Mouse (Mus musculus): Measurements from ENCODE around the gene Txnl4b. TPM values are rescaled to one million over a fixed set of nuclear protein-coding genes. Genes with fewer than 3 reads are reported as not detected.
A peak's percentile ranks its signal among the peaks of the same experiment; 100 is the strongest.

Txnl4b gene
- polyA plus RNA-seq, 1 experiment from 2014 or later, result 16.3 TPM

GRCm38 (mm10) chr8:109576311-109576710 is 10.6 kb downstream of the Txnl4b start:
- no peak overlapping the region for H3K9ac ChIP-seq (ENCODE audit: low read length)
- no peak for DNase-seq (ENCODE audit: low spot score)
- H3K27me3 ChIP-seq (ENCODE audit: control insufficient read depth, insufficient read depth, low read length), result no peaks in the 10 kb centered on the region
- H3K4me3 ChIP-seq (ENCODE audit: low read depth, low read length), result no peak overlapping the region
- 66% methylated on average over 4 of the region's 4 CpGs for WGBS
- no peaks in the 10 kb centered on the region for H3K9me3 ChIP-seq (ENCODE audit: control insufficient read depth, low read length)
- no peaks in the 10 kb centered on the region for H3K4me1 ChIP-seq (replicated peaks; ENCODE audit: control insufficient read depth, insufficient read depth)
- no peak overlapping the region for H3K4me2 ChIP-seq (replicated peaks; ENCODE audit: low read depth)
- no peak for ATAC-seq (ENCODE audit: low FRiP score, low TSS enrichment)
- H3K36me3 ChIP-seq (ENCODE audit: control insufficient read depth, insufficient read depth, low read length), result no peaks in the 10 kb centered on the region; the same call in 1 of the 2 replicates
- H3K27ac ChIP-seq (replicated peaks), result no peak overlapping the region
- TF ChIP-seq EP300 (optimal IDR thresholded peaks at IDR 0.05), result no peak
- TF ChIP-seq CTCF (IDR thresholded peaks at IDR 0.05; ENCODE audit: low read depth), result no peak

- H3K9me3 ChIP-seq (ENCODE audit: control insufficient read depth, low read length), result no peaks in the 10 kb centered on the region
- no peak for TF ChIP-seq CTCF (IDR thresholded peaks at IDR 0.05; ENCODE audit: low read depth)
- 41% methylated on average over 8 of the region's 8 CpGs for WGBS
- H3K4me1 ChIP-seq (replicated peaks; ENCODE audit: control insufficient read depth, insufficient read depth), result no peaks in the 10 kb centered on the region
- no peak within 1 kb of the TSS for H3K4me2 ChIP-seq (replicated peaks; ENCODE audit: low read depth)
- ATAC-seq (ENCODE audit: low FRiP score, low TSS enrichment) (0 out of 2 replicates have a peak, but pooled peaks have one; percentile 26), DNase-seq (ENCODE audit: low spot score) (no peak)
- H3K27ac ChIP-seq (replicated peaks), result no peak within 1 kb of the TSS
- no peaks in the 10 kb centered on the region for H3K36me3 ChIP-seq (ENCODE audit: control insufficient read depth, insufficient read depth, low read length)
- no peaks in the 10 kb centered on the region for H3K27me3 ChIP-seq (ENCODE audit: control insufficient read depth, insufficient read depth, low read length)
- no peak within 1 kb of the TSS for H3K4me3 ChIP-seq (ENCODE audit: low read depth, low read length)
- H3K9ac ChIP-seq (ENCODE audit: low read length), result no peak within 1 kb of the TSS
Measured at GRCm38 (mm10) chr8:109578900-109579301, 13.2 kb downstream of the Txnl4b start, which contains the start of gene Hp. Gene Hp, minus strand, starts transcription at chr8:109579172.

- 79% methylated on average over 4 of the region's 4 CpGs for WGBS
- Histone ChIP-seq H3K9ac (ENCODE audit: low read length) (no peak overlapping the region), H3K36me3 (ENCODE audit: control insufficient read depth, insufficient read depth, low read length) (no peaks in the 10 kb centered on the region), H3K4me3 (ENCODE audit: low read depth, low read length) (no peak overlapping the region), H3K4me1 (replicated peaks; ENCODE audit: control insufficient read depth, insufficient read depth) (no peaks in the 10 kb centered on the region), H3K4me2 (replicated peaks; ENCODE audit: low read depth) (no peak overlapping the region), H3K27me3 (ENCODE audit: control insufficient read depth, insufficient read depth, low read length) (no peaks in the 10 kb centered on the region), H3K27ac (replicated peaks) (no peak overlapping the region), H3K9me3 (ENCODE audit: control insufficient read depth, low read length) (no peaks in the 10 kb centered on the region)
- ATAC-seq (ENCODE audit: low FRiP score, low TSS enrichment), result no peak
- TF ChIP-seq EP300 (optimal IDR thresholded peaks at IDR 0.05) (no peak), CTCF (IDR thresholded peaks at IDR 0.05; ENCODE audit: low read depth) (no peak)
- DNase-seq (ENCODE audit: low spot score), result no peak
Measured at GRCm38 (mm10) chr8:109584293-109584692, 18.6 kb downstream of the Txnl4b start.

- Histone ChIP-seq H3K4me1 (replicated peaks; ENCODE audit: control insufficient read depth, insufficient read depth) (no peaks in the 10 kb centered on the region), H3K27me3 (ENCODE audit: control insufficient read depth, insufficient read depth, low read length) (no peaks in the 10 kb centered on the region), H3K9ac (ENCODE audit: low read length) (no peak overlapping the region), H3K4me3 (ENCODE audit: low read depth, low read length) (no peak overlapping the region), H3K9me3 (ENCODE audit: control insufficient read depth, low read length) (no peaks in the 10 kb centered on the region), H3K36me3 (ENCODE audit: control insufficient read depth, insufficient read depth, low read length) (no peaks in the 10 kb centered on the region), H3K27ac (replicated peaks) (no peak overlapping the region), H3K4me2 (replicated peaks; ENCODE audit: low read depth) (no peak overlapping the region)
- ATAC-seq (ENCODE audit: low FRiP score, low TSS enrichment) (no peak), DNase-seq (ENCODE audit: low spot score) (no peak)
- TF ChIP-seq EP300 (optimal IDR thresholded peaks at IDR 0.05) (no peak), CTCF (IDR thresholded peaks at IDR 0.05; ENCODE audit: low read depth) (no peak)
- 63% methylated on average over 3 of the region's 3 CpGs for WGBS
Measured at GRCm38 (mm10) chr8:109584830-109585229, 19.1 kb downstream of the Txnl4b start.

- Histone ChIP-seq H3K4me1 (replicated peaks; ENCODE audit: control insufficient read depth, insufficient read depth) (no peaks in the 10 kb centered on the region), H3K4me3 (ENCODE audit: low read depth, low read length) (no peak overlapping the region), H3K9ac (ENCODE audit: low read length) (no peak overlapping the region), H3K36me3 (ENCODE audit: control insufficient read depth, insufficient read depth, low read length) (no peaks in the 10 kb centered on the region), H3K4me2 (replicated peaks; ENCODE audit: low read depth) (no peak overlapping the region), H3K27ac (replicated peaks) (no peak overlapping the region), H3K27me3 (ENCODE audit: control insufficient read depth, insufficient read depth, low read length) (no peaks in the 10 kb centered on the region), H3K9me3 (ENCODE audit: control insufficient read depth, low read length) (no peaks in the 10 kb centered on the region)
- TF ChIP-seq EP300 (optimal IDR thresholded peaks at IDR 0.05), result no peak
- no peak for TF ChIP-seq CTCF (IDR thresholded peaks at IDR 0.05; ENCODE audit: low read depth)
- DNase-seq (ENCODE audit: low spot score) (no peak), ATAC-seq (ENCODE audit: low FRiP score, low TSS enrichment) (no peak)
Measured at GRCm38 (mm10) chr8:109585652-109586051, 20.0 kb downstream of the Txnl4b start.

- no peak overlapping the region for H3K4me2 ChIP-seq (replicated peaks; ENCODE audit: low read depth)
- no peak overlapping the region for H3K4me3 ChIP-seq (ENCODE audit: low read depth, low read length)
- DNase-seq (ENCODE audit: low spot score) (peak; percentile 69), ATAC-seq (ENCODE audit: low FRiP score, low TSS enrichment) (peak; percentile 68)
- no peaks in the 10 kb centered on the region for H3K36me3 ChIP-seq (ENCODE audit: control insufficient read depth, insufficient read depth, low read length)
- WGBS, result 36% methylated on average over 7 of the region's 7 CpGs
- no peaks in the 10 kb centered on the region for H3K27me3 ChIP-seq (ENCODE audit: control insufficient read depth, insufficient read depth, low read length)
- no peak overlapping the region for H3K9ac ChIP-seq (ENCODE audit: low read length)
- no peaks in the 10 kb centered on the region for H3K4me1 ChIP-seq (replicated peaks; ENCODE audit: control insufficient read depth, insufficient read depth)
- no peak overlapping the region for H3K27ac ChIP-seq (replicated peaks)
- TF ChIP-seq CTCF (IDR thresholded peaks at IDR 0.05; ENCODE audit: low read depth) (no peak), EP300 (optimal IDR thresholded peaks at IDR 0.05) (no peak)
- H3K9me3 ChIP-seq (ENCODE audit: control insufficient read depth, low read length), result no peaks in the 10 kb centered on the region
Measured at GRCm38 (mm10) chr8:109586972-109587504, 21.3 kb downstream of the Txnl4b start.

Data from stomach, postnatal 0 days (tissue).